Mouse (Mus musculus) midbrain, embryonic 12.5 days (tissue): ENCODE data around the gene Psenen. TPM values are rescaled to one million over a fixed set of nuclear protein-coding genes. Genes with fewer than 3 reads are reported as not detected.

ENCODE experiments used
- ATAC-seq: fragments of 200-750 bp; cut with Nextera tagmentation; 2 replicates; pipeline ENCODE4 v1.8.0; 2017; ENCODE audit warnings: low read depth, moderate TSS enrichment, moderate library complexity; ENCODE audit not compliant: low FRiP score
- H3K27ac ChIP-seq: fragments of 300-500 bp; sonication (generic); replicated peaks from 2 replicates; pipeline ENCODE4 v1.5.1; 2016; ENCODE audit warnings: mild to moderate bottlenecking
- H3K27me3 ChIP-seq: fragments of 300-500 bp; sonication (generic); 2 replicates; pipeline ENCODE4 v1.6.1; 2016; ENCODE audit warnings: mild to moderate bottlenecking
- H3K36me3 ChIP-seq: fragments of 300-500 bp; sonication (generic); 2 replicates; pipeline ENCODE4 v1.6.1; 2016
- H3K4me1 ChIP-seq: fragments of 300-500 bp; sonication (generic); 2 replicates; pipeline ENCODE4 v1.6.1; 2016
- H3K4me2 ChIP-seq: fragments of 300-500 bp; sonication (generic); replicated peaks from 2 replicates; pipeline ENCODE4 v1.6.1; 2016; ENCODE audit warnings: mild to moderate bottlenecking, moderate library complexity
- H3K4me3 ChIP-seq: fragments of 300-500 bp; sonication (generic); 2 replicates; pipeline ENCODE4 v1.5.1; 2016; ENCODE audit warnings: mild to moderate bottlenecking
- H3K9ac ChIP-seq: fragments of 300-500 bp; sonication (generic); replicated peaks from 2 replicates; pipeline ENCODE4 v1.6.1; 2016; ENCODE audit warnings: mild to moderate bottlenecking, moderate library complexity
- H3K9me3 ChIP-seq: fragments of 300-500 bp; sonication (generic); 2 replicates; pipeline ENCODE4 v1.6.1; 2016; ENCODE audit warnings: mild to moderate bottlenecking
- WGBS: fragments of 180-500 bp; shearing (Covaris S2); methylation state at CpG from one replicate; pipeline ENCODE4 v1.1.7; 2016; 5-methylcytosine and 5-hydroxymethylcytosine counted together
- polyA plus RNA-seq: library from polyadenylated mRNA; unstranded; fragments of >200 nt; fragmentation: Nextera tagmentation; extraction: Ambion mirVana; gene quantifications from 2 replicates; pipeline ENCODE4 v1.2.1, GENCODE M21; 2016

The Psenen gene
- polyA plus RNA-seq, result 130 and 144 TPM in 2 replicates

DNA sequence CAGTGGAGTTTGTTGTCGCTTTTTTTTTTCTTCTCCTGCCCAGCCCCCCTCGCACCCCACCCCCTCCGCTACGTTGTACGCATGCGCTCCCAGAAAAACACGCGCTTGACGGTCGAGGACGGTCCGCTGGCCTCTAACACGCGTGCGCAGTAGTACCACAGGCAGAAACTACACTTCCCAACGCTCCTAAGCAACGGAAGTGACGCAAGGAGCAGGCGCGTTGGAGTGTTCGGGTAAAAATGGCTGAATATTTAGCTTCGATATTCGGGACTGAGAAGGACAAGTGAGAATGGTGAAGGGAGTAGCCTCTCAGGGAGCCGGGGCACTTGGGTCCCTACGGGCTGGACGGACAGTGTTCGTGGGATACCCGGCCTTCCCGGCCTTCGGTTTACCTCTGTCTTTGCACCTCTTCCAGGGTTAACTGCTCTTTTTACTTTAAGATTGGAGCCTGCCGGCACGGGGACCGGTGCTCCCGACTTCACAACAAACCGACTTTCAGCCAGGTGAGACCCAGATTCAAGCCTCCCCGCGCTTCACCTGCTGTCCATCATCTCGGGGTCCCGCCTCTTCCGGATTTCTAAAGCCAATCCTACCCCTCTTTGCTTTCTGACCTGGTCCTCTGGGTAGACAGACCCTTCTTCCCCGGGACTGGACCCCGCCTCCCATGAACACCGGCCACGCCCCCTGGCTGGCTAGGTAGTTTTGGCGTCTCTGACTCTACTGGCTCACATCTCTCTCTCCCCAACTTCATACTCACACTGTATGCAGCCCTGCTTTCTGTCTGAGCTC lies at the start of gene Psenen, which contains the start of the genes U2af1l4 and Gm49396:
Gene Psenen, minus strand, starts transcription at position 511 of the 789 bp plus-strand sequence.
Gene U2af1l4, plus strand, starts transcription at position 185 of the 789 bp plus-strand sequence.
Gene Gm49396, plus strand, starts transcription at position 228 of the 789 bp plus-strand sequence.
- ATAC-seq, result peak; percentile 85

DNA sequence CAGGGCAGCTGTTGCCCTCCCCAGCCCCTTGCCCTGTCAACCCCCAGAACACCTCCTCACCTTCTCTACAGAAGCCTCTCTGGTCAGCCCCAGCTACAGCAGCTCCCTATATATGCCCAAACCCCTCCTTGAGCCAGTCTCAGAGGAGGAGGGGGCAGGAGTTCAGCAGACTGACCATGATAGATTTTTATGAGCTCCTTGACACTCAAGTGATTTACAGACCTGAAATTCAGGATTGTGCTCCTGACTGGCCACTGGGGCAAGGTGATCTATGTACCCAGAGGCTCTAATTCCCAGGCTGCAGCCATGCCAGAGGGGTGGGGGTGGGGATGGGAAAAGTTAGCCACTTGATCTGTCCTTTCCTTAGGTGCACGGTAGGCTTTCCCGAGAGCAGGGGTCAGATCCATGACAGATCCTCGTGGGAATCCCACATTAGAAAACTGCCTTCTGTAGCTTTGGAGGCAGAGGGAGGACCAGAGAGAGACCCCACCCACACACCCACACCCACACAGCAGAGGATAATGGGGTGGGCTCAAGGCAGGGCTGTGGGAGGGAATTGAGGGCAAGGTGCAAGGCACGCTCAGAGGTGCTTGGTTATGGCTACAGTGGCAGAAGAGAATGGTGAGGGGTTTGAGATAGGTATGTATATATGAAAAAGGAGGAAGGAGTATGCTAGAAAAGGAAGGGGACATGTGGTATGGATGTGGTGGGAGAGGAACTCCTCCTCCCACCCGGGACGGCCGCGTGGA lies 49.4 kb upstream of the Psenen start, which contains the start of gene Upk1a:
Gene Upk1a, minus strand, starts transcription at position 194 of the 749 bp plus-strand sequence.
- ATAC-seq, result no peak
- Histone ChIP-seq H3K9me3 (no peaks in the 10 kb centered on the region), H3K4me1 (no peaks in the 10 kb centered on the region), H3K27ac (no peak within 1 kb of the TSS), H3K4me2 (no peak within 1 kb of the TSS), H3K36me3 (peaks cover 26% of the 10 kb centered on the region), H3K4me3 (no peak within 1 kb of the TSS), H3K9ac (no peak within 1 kb of the TSS), H3K27me3 (no peaks in the 10 kb centered on the region; the same call in 1 of the 2 replicates)
- 78% methylated on average over 8 of the region's 8 CpGs for WGBS

More for the DNA sequence above, at the start of gene Psenen, which contains the start of the genes U2af1l4 and Gm49396:
- Histone ChIP-seq H3K4me1 (peaks cover 29% of the 10 kb centered on the region), H3K4me2 (peak within 1 kb of the TSS; percentile 77), H3K9ac (peak within 1 kb of the TSS; percentile 81), H3K27ac (peak within 1 kb of the TSS; percentile 92), H3K9me3 (no peaks in the 10 kb centered on the region), H3K27me3 (no peaks in the 10 kb centered on the region), H3K36me3 (peaks cover 28% of the 10 kb centered on the region), H3K4me3 (peak within 1 kb of the TSS; percentile 76)
- WGBS, result under 1% methylated on average over 45 of the region's 45 CpGs

DNA sequence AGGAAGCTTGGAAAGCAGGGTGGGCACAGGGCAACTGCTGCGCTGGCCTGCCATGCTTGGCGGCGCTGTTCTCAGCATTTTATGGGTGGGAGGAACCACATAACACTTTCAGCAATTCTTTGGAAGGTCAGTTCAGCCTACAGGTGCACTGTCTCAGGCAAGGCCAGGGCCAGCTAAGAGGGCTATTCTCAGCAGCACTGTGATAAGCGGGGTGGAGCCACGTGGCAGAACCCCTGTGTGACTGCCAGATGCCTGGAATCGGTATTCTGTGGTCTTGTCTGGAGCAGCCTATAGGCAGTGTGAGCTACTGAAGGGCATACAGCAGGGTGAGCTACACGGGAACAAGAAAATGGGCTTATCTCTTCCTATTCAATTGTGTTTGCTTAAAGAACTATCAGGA lies 46.6 kb upstream of the Psenen start:
- Histone ChIP-seq H3K27ac (no peak overlapping the region), H3K36me3 (no peaks in the 10 kb centered on the region), H3K9ac (no peak overlapping the region), H3K4me2 (no peak overlapping the region), H3K4me1 (no peaks in the 10 kb centered on the region), H3K27me3 (no peaks in the 10 kb centered on the region; the same call in 1 of the 2 replicates), H3K9me3 (no peaks in the 10 kb centered on the region), H3K4me3 (no peak overlapping the region)
- no peak for ATAC-seq
- WGBS, result 62% methylated on average over 7 of the region's 7 CpGs

DNA sequence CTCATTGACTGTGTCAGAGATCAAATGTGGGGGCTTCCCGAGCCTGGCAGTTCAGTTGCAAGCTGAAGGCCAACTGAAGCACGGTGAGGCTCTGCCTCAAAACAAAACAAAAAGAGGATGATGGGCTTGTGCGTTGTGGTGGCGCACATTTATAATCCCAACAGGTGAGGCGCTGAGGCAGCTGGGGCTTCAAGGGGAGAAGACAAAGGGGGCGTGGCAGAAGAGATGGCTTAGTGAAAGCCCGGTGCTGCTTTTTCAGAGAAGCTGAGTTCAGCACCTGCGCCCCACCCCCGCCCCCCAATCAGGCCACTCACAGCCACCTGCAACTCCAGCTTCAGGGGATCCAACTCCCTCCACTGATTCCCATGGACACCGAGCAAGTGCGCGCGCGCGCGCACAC lies 45.0 kb upstream of the Psenen start:
- Histone ChIP-seq H3K27ac (no peak overlapping the region), H3K4me2 (no peak overlapping the region), H3K9me3 (no peaks in the 10 kb centered on the region), H3K36me3 (no peaks in the 10 kb centered on the region), H3K4me3 (no peak overlapping the region), H3K27me3 (no peaks in the 10 kb centered on the region; the same call in 1 of the 2 replicates), H3K9ac (no peak overlapping the region), H3K4me1 (no peaks in the 10 kb centered on the region)
- ATAC-seq, result no peak
- 54% methylated on average over 16 of the region's 16 CpGs for WGBS

DNA sequence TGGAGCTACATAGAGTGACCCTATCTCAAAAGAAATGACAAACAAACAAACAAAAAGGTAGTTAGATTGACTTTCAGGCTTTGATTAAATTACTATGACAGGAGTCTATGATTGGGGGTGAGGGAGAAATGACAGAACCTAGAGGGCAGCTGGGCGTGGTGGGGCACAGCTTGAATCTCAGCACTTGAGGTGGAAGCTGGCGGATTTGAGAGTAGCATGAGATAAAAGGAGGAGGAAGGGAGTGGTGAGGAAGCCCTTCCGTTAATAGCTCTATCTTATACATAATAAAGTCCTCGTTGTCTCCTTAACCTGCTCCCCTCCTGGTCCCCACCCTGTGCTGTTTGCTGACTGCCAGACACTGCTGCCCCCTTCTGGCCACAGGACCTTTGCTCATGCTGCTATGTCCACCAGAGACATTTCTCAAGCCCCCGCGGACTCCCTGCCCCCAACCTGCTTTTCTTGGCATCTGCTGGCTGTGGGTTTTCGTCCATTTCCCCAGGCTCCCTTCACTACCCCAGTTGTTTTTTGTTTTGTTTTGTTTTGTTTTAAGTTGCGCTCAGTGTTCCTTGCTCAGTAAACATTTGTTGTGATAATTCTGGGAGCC lies 44.4 kb upstream of the Psenen start:
- WGBS, result 38% methylated on average over 8 of the region's 8 CpGs
- Histone ChIP-seq H3K4me3 (no peak overlapping the region), H3K4me1 (no peaks in the 10 kb centered on the region), H3K36me3 (no peaks in the 10 kb centered on the region), H3K9me3 (no peaks in the 10 kb centered on the region), H3K4me2 (no peak overlapping the region), H3K9ac (no peak overlapping the region), H3K27ac (no peak overlapping the region), H3K27me3 (no peaks in the 10 kb centered on the region)
- no peak for ATAC-seq

DNA sequence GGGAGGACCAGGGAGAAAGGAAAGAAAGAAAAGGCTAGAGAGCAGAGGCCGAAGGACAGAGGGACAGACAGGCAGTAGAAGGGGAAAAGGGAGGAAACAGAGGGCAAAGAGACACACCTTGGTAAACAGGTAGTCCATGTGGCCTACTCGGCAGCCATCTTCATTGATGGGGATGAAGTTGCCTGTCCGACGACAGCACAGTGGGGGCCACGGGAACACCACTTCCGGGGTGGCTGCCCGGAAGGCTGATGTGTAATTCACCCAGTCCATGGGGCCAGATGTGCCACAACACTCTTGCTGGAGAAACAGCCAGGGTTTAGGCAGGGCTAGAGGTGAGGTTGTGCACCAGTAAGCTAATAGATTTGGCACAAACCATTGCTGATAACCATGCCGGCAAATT lies 41.5 kb upstream of the Psenen start:
- H3K4me3 ChIP-seq, result no peak overlapping the region
- H3K27ac ChIP-seq, result no peak overlapping the region
- H3K4me2 ChIP-seq, result no peak overlapping the region
- 88% methylated on average over 8 of the region's 8 CpGs for WGBS
- H3K9ac ChIP-seq, result no peak overlapping the region
- H3K36me3 ChIP-seq, result no peaks in the 10 kb centered on the region
- H3K4me1 ChIP-seq, result peaks cover 6% of the 10 kb centered on the region; the same call in 1 of the 2 replicates
- ATAC-seq, result no peak
- no peaks in the 10 kb centered on the region for H3K9me3 ChIP-seq
- no peaks in the 10 kb centered on the region for H3K27me3 ChIP-seq

DNA sequence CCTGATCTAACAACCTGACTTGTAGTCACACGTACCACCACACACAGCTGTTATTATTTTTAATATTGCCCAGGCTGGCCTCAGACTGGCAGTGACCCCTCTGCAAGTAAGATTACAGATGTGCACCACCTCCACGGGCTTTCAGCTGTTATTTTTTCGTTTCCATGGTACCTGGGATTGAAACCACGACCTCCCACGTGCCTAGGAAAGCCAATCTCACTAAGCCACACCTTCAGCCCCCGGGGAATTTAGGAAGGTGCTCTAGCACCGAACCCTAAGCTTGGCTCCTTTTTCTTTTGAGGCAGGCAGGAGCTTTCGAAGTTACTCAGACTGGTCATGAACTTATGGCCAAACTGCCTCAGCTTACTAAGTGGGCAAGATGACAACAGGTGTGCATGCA lies 41.0 kb upstream of the Psenen start:
- Histone ChIP-seq H3K36me3 (no peaks in the 10 kb centered on the region), H3K4me2 (no peak overlapping the region), H3K27me3 (no peaks in the 10 kb centered on the region), H3K9me3 (no peaks in the 10 kb centered on the region), H3K27ac (no peak overlapping the region), H3K9ac (no peak overlapping the region), H3K4me3 (no peak overlapping the region), H3K4me1 (peaks cover 10% of the 10 kb centered on the region)
- WGBS, result 69% methylated on average over 8 of the region's 8 CpGs
- no peak for ATAC-seq

DNA sequence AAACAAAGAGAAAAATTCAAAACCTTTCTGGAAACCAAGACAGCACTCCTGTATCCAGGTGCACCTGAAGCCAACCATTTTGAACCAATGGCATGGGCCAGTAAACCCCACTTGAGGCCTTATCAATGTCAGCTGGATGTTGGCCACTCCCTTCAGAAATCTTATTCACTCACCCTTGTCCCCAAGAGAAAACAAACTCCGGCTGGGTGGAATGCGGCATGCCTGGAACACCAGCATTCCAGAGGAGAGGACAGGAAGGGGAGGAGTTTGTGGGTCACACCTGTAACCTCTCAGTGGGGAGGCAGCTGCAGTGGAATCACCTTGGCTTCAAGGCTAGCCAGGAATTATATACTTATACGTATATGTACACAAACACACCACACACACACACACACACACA lies 39.2 kb upstream of the Psenen start:
- no peak for ATAC-seq
- H3K4me1 ChIP-seq, result peaks cover 10% of the 10 kb centered on the region
- H3K9me3 ChIP-seq, result no peaks in the 10 kb centered on the region
- no peak overlapping the region for H3K27ac ChIP-seq
- H3K4me2 ChIP-seq, result no peak overlapping the region
- no peaks in the 10 kb centered on the region for H3K36me3 ChIP-seq
- no peak overlapping the region for H3K4me3 ChIP-seq
- H3K9ac ChIP-seq, result no peak overlapping the region
- H3K27me3 ChIP-seq, result no peaks in the 10 kb centered on the region
- 65% methylated on average over 3 of the region's 3 CpGs for WGBS

DNA sequence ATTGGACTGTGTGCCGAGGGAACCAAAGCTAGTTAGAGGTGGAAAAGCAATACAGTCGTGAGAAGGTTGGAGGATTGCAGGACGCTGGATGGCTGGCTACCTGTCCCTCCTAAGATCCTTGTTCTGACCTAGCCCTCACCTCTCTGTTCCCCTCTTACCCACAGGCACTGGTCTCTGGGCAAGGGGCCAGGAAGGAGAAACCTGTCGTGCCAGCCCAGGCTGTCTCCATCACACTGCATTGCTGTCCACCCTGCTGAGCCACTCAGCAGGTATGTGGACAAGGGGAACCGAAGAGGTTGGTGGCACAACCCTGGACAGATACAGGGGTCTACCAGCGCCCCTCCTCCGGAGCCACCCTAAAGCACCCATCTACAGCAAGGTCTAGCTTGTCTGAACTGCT lies 37.2 kb upstream of the Psenen start:
- 77% methylated on average over 7 of the region's 7 CpGs for WGBS

DNA sequence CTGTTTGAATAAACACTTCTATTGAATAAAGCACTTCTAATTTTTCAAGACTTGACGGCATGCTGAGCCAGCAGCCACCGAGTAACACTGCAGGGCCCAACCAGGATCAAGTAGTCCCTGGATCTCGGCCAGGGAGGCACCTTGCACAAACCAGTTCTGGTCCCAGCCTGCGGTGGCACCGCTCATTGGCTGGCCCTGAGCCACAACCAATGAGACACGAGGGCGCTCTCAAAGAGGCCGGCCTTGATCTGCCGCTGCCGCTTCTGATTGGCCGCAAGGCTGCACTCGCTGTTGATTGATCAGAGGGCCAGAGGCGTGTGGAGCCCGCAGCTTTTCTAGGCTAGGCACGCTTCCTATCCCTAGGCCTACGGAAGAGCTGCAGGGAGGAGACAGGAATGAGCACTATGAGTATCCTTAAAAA lies 36.5 kb upstream of the Psenen start:
- Histone ChIP-seq H3K9ac (peak overlapping the region; percentile 31; the same call in 1 of the 2 replicates), H3K4me1 (peaks cover 11% of the 10 kb centered on the region), H3K27me3 (no peaks in the 10 kb centered on the region), H3K36me3 (no peaks in the 10 kb centered on the region), H3K27ac (0 out of 2 replicates have a peak overlapping the region, but pooled peaks have one; percentile 25), H3K9me3 (no peaks in the 10 kb centered on the region), H3K4me3 (no peak overlapping the region), H3K4me2 (peak overlapping the region; percentile 38)
- peak; percentile 99 for ATAC-seq
- 2% methylated on average over 16 of the region's 16 CpGs for WGBS

More for the DNA sequence above, 37.2 kb upstream of the Psenen start:
- no peaks in the 10 kb centered on the region for H3K9me3 ChIP-seq
- no peaks in the 10 kb centered on the region for H3K36me3 ChIP-seq
- H3K27me3 ChIP-seq, result no peaks in the 10 kb centered on the region
- no peak overlapping the region for H3K4me3 ChIP-seq
- peak overlapping the region; percentile 31; the same call in 1 of the 2 replicates for H3K9ac ChIP-seq
- H3K4me1 ChIP-seq, result peaks cover 10% of the 10 kb centered on the region
- no peak overlapping the region for H3K27ac ChIP-seq
- peak overlapping the region; percentile 38; the same call in 1 of the 2 replicates for H3K4me2 ChIP-seq
- ATAC-seq, result no peak

DNA sequence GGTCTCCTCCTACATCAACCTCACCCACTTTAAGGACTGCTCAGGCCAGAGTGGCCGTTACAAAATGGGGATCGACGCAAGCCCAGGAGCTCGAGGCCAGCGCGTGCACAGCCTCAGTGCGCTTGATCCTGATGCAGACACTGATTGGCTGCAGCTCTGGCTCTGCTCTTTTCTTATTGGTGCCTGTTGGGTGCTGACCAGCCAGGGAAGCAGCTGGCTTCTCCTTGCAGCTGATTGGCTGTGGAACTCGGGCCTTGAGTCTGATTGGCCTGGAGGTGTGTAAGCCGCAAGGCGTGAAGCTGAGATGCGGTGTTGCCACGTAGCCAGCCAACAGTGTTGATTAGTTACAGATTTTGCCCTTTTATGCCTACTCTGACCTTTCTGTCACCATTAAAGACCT lies 35.4 kb upstream of the Psenen start, which contains the start of gene Zbtb32:
Gene Zbtb32, minus strand, starts transcription at position 124 of the 400 bp plus-strand sequence.
- Histone ChIP-seq H3K4me2 (peak within 1 kb of the TSS; percentile 32), H3K4me1 (peaks cover 13% of the 10 kb centered on the region), H3K4me3 (no peak within 1 kb of the TSS), H3K27me3 (no peaks in the 10 kb centered on the region), H3K36me3 (no peaks in the 10 kb centered on the region), H3K9me3 (no peaks in the 10 kb centered on the region), H3K27ac (0 out of 2 replicates have a peak within 1 kb of the TSS, but pooled peaks have one; percentile 25), H3K9ac (no peak within 1 kb of the TSS)
- WGBS, result 93% methylated on average over 12 of the region's 12 CpGs
- no peak for ATAC-seq
